Mouse (Mus musculus) layer of hippocampus, adult 8-10 months (tissue): ENCODE measurements at regions not wholly inside any gene's neighbourhood (a gene's known extent, or its start where the extent isn't known, plus 50 kb on each side); places are given as distances from the start of the nearest gene placed in this dataset.

Source experiments
- DNase-seq, 2 experiments: peaks; one replicate each; pipeline ENCODE4 v3.0.0; 2022; ENCODE audit warnings: low spot score in 2 of 2

- no peak for DNase-seq
Measured at GRCm38 (mm10) chr6:135596358-135596757, 234.0 kb downstream of the Emp1 start.

GRCm38 (mm10) chr6:135610504-135611096 is 248.3 kb downstream of the Emp1 start:
- DNase-seq, result no peak

- peak; percentile 47 to 48 for DNase-seq
Measured at GRCm38 (mm10) chr6:135627928-135628327, 265.6 kb downstream of the Emp1 start.

GRCm38 (mm10) chr6:135629236-135629635 is 266.9 kb downstream of the Emp1 start:
- no peak for DNase-seq

GRCm38 (mm10) chr6:135632671-135633070 is 270.3 kb downstream of the Emp1 start:
- DNase-seq, result no peak

GRCm38 (mm10) chr6:135636648-135637047 is 274.3 kb downstream of the Emp1 start:
- peak; percentile 86 to 89 for DNase-seq

- peak; percentile 59 to 63 for DNase-seq
Measured at GRCm38 (mm10) chr6:135642711-135643110, 280.4 kb downstream of the Emp1 start.

GRCm38 (mm10) chr6:135646177-135646576 is 283.8 kb downstream of the Emp1 start:
- no peak for DNase-seq

- peak in 1 of 2 experiments; percentile 27 for DNase-seq
Measured at GRCm38 (mm10) chr6:135653002-135653401, 290.7 kb downstream of the Emp1 start.

- peak; percentile 67 to 71 for DNase-seq
Measured at GRCm38 (mm10) chr6:135662386-135662785, 300.0 kb downstream of the Emp1 start.

- no peak for DNase-seq
Measured at GRCm38 (mm10) chr6:135662801-135663537, 300.6 kb downstream of the Emp1 start.
